Mouse (Mus musculus): Measurements from ENCODE around the gene Rhoh.

The Rhoh gene

DNA sequence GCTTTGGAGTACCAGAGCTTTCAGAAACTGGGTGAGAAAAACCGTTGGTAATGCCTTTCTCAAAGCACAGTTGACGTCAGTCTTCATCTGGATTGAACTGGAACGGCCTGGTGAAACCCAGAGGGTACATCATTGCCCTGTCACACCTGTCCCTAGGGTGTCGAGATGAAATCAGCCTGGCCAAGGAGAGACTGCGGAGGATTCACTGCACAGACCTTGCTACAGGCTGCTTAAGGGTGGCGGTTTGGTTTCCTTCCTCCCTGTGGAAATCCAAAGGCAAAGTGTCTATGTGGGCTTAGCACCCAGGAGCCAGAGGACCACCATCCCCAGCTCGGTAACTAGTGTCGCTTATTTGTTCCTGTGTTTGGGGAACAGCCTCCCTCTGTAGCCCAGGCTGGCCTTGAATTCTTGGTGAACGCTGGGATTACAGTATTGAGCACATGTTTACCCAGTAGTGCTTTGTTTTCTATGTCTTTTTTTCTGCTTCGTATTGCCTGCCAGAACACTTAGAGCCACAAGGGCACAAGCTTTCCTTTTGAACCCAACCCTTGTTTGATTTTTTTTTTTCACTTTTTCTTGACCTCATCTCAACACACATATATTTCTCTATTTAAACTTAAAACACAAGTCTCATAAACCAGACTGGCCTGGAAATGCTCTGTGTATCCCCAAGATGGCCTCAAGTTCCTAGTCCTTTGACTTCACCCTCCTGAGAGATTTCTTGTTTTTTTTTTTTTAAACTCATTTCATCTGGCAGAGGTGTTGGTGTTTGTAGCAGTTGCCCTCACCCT lies at the start of gene Rhoh:
Rhoh (plus strand) TSS at position 60 of the 791 bp plus-strand sequence.
- in situ Hi-C loops (cut with MboI; ENCODE audit: low pct_unique_long_range_greater_than_20kb in 1 of 2, low sequenced_read_pairs in 2 of 2, unreplicated experiment in 1 of 2), result no loop called here

DNA sequence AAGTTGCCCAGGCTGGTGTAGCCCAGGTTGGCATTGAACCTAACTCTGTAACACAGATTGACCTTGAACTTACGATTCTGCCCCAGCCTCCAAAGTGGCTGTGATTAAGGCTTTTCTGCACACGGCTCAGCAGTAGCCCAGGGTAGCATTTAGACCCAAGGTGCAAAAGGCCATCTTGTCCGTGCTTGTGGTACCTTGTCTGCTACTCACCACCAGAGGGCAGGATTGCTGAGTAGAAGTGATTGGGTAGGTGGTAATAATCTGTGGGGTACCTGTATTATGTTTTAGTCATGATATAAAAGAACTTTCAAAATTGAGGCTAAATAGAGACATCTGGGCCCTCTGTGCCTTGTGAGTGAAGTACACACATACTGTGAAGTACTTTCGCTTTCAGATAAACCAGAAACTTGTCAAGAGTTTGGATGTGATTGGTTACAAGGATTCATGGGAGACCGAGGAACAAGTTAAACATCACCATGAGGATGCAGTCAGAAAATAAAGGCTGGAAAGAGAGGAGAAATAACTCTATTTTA lies 37.3 kb upstream of the Rhoh start:
- in situ Hi-C loops (cut with MboI; ENCODE audit: low pct_unique_long_range_greater_than_20kb in 1 of 2, low sequenced_read_pairs in 2 of 2, unreplicated experiment in 1 of 2), result no loop called here

DNA sequence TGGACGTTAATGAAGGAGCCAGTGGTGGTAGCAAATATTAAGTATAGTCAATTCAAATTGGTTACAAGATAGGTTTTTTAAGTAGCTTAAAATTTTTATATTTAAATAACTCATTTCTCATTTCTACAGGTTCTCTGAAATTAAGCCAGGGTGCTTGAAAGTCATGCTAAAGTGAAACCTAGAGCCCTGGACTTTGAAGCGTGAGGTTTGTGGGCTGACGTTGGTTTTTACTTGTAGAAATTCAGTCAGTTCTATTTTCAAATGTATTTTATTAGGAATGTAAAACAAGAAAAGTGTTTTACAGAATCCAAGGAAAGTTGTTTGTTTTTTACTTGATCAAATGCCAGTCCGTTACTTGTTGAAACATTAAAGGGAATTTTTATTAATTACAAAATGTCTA lies 34.5 kb upstream of the Rhoh start:
- in situ Hi-C loops (cut with MboI; ENCODE audit: low pct_unique_long_range_greater_than_20kb in 1 of 2, low sequenced_read_pairs in 2 of 2, unreplicated experiment in 1 of 2), result no loop called here

DNA sequence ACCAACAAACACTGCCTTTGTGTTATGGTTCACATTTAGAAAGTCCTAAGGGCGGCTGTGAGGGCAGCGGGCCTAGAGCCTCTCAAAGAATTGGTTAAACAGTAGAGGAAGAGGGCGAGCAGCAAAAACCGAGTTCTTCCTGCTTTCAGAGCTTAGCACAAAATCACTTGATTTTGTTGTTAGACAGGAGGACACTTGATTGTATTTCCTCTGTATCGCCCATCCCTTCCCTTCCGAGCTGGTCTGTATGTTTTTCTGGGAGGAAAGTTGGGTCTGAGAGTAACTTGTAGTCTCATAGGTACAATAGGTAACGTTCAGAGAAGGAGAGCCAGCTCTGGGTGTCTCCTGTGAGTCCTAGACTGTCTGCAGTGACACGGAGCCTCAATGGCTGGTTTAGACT lies 33.9 kb upstream of the Rhoh start:
- in situ Hi-C loops (cut with MboI; ENCODE audit: low pct_unique_long_range_greater_than_20kb in 1 of 2, low sequenced_read_pairs in 2 of 2, unreplicated experiment in 1 of 2), result no loop called here

DNA sequence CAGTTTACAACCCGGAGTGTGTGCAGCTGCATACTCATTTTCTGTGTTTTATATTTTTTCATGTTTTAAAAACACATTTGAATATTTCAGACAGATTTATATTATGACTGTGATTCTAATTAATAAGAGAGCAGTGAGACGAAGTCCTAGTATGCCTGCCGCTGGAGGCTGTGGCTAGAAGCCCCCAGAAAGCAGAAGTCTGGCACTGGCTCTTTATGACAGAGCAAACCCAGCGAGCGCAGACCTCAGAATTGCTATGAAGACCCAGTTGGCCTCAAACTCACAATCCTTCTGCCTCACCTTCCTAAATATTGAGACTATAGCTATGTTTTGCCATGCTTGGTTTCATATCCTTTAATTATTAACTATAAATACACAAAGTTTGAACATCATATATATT lies 32.8 kb upstream of the Rhoh start:
- in situ Hi-C loops (cut with MboI; ENCODE audit: low pct_unique_long_range_greater_than_20kb in 1 of 2, low sequenced_read_pairs in 2 of 2, unreplicated experiment in 1 of 2), result no loop called here

DNA sequence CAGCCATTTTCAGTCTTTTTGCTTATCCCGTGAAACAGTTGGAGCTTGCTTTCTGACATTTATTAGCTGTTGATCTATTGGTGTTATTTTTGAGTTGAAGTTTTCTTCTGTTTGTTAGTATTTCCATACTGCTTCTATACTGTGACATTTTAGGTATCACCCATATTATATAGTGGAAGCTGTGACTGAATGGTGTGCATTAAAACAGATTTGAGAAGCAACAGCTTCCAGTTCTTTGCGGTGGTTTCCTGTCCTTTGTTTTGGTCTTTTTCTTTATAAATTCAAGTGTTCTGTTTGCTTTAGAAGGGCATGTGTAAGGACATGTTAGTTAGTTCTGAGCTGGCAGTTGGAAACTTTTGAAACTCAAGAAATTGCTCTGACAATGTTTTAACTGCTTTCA lies 32.0 kb upstream of the Rhoh start:
- in situ Hi-C loops (cut with MboI; ENCODE audit: low pct_unique_long_range_greater_than_20kb in 1 of 2, low sequenced_read_pairs in 2 of 2, unreplicated experiment in 1 of 2), result no loop called here

DNA sequence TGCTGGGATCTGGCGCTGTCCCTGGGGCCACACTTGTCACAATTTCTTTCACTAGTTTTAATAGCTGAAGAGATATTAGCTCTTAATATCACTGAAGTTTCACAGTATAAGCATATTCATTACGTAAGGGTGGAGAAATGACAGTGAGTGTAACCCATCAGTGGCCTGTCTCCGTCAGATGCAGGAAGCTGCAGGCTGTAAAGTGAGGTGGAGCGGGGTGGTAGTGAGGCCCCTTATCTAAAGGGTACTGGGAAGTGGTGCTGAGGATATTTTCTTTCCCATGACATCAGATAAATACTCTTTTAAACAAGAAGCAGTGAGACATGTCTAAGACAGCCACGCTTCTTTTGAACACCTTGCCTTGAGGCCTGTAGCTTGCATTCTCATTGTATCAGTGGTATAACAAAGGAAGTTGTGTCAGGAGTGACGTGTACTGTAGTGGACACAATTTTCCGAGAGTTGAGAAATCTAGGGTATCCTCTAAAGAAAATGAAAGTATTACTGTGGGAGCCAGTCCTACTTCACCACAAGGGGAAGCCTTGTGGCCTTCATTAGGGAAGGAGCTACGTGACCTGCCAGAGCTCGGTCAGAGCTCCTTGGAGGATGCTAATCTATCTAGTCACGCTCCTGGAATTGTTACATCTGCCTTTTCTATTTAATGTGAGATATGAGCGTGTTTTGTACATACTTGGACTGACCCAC lies 28.9 kb upstream of the Rhoh start:
- in situ Hi-C loops (cut with MboI; ENCODE audit: low pct_unique_long_range_greater_than_20kb in 1 of 2, low sequenced_read_pairs in 2 of 2, unreplicated experiment in 1 of 2), result loop anchor here in 1 of 2 experiments (5.0 kb wide), 1 partner anchor 100 kb away; the partner anchor contains the start of gene Chrna9

DNA sequence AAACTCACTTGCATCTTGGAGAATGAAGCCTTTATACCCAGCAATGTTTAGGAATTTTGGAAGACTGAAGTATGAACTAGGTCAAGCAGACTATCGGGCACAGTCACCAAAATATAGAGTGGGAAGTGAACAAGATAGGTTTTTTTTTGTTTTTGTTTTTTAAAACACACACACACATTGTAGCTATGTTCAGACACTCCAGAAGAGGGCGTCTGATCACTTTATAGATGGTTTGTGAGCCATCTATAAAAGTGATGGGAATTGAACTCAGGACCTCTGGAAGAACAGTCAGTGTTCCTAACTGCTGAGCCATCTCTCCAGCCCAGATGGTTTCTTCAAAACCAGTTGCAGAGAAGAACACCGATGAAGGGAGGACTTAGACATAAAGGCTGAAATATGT lies 27.9 kb upstream of the Rhoh start:
- in situ Hi-C loops (cut with MboI; ENCODE audit: low pct_unique_long_range_greater_than_20kb in 1 of 2, low sequenced_read_pairs in 2 of 2, unreplicated experiment in 1 of 2), result loop anchor here in 1 of 2 experiments (5.0 kb wide), 1 partner anchor 99 kb away; the partner anchor contains the start of gene Chrna9

DNA sequence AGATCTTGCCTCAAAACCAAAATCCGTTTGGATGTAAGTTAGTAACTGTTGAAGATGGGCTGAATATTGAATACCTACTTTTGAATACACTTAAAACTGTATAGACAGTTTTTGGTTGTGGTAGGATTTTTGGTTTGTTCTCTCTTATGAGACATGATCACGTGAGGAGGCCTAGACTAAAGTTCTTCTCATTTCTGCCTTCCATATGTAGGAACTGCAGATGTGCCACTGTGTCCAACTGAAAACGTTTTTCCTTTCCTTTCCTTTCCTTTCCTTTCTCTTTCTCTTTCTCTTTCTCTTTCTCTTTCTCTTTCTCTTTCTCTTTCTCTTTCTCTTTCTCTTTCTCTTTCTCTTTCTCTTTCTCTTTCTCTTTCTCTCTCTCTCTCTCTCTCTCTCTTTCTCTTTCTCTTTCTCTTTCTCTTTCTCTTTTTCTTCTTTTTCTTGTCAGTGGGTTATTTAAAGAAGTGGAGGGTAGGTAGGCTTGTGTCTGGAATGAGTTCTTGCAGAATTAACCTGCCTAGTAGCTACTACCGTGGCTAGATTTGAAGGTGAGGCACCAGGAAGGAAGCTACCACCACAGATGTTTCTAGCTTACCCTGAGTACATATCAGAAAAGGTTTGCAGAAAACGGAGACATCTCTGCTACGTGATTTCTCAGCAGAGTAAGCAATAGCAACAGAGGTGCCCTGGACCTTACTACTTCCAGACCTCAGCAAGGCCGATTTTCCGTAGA lies 27.1 kb upstream of the Rhoh start:
- in situ Hi-C loops (cut with MboI; ENCODE audit: low pct_unique_long_range_greater_than_20kb in 1 of 2, low sequenced_read_pairs in 2 of 2, unreplicated experiment in 1 of 2), result loop anchor here in 1 of 2 experiments (5.0 kb wide), 1 partner anchor 98 kb away; the partner anchor contains the start of gene Chrna9

DNA sequence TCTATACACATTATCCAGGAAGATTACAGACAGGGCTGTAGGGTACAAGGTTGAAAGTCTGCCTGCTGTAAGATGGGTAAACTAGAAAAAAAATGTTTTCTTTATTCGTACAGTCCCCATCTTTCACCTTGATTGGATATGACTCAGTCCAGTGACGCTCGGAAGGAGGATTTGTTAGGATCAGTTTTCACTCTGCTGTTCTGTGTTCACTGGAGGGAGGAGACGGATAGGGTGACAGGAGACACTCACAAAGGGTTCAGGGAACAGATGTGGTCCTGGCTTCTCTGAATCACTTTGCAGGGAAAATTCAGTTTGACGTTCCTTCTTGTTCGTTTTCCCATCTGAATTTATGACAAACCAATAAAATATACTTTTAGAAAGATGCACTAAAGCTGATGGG lies 23.0 kb upstream of the Rhoh start:
- in situ Hi-C loops (cut with MboI; ENCODE audit: low pct_unique_long_range_greater_than_20kb in 1 of 2, low sequenced_read_pairs in 2 of 2, unreplicated experiment in 1 of 2), result no loop called here

DNA sequence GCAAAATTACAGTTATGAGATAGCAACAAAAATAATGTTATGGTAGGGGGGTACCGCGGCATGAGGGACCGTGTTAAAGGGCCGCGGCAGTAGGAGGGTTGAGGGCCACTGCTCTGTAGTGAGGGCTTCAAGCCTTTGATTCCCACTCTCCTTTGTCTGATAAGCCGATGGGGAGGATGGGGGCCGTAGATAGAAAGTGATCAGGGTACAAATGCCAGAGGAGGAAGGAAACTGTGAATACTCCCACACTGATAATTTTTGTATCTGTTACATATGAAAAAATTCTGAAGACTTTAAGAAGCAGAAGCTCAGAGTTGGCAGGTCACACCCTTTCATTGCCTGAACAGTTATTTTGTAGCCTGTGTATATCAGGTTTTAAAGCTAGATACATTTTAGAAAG lies 18.1 kb upstream of the Rhoh start:
- in situ Hi-C loops (cut with MboI; ENCODE audit: low pct_unique_long_range_greater_than_20kb in 1 of 2, low sequenced_read_pairs in 2 of 2, unreplicated experiment in 1 of 2), result loop anchor here in 1 of 2 experiments (5.0 kb wide), 1 partner anchor 89 kb away; the partner anchor contains the start of gene Chrna9

DNA sequence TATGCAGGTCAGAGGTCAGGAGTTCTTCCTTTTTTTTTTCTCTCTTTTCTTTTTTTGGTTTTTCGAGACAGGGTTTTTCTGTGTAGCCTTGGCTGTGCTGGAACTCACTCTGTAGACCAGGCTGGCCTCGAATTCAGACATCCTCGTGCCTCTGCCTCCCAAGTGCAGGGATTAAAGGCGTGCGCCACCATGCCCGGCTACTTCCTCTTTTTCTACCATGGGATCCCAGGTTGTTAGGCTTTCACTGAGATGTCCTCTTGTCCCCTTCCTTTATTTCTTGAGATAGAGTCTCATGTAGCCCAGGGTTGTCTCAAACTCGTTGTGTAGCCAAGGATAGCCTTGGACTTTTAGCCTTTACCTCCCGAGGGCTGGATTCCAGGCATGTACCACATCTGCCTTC lies 14.5 kb upstream of the Rhoh start:
- in situ Hi-C loops (cut with MboI; ENCODE audit: low pct_unique_long_range_greater_than_20kb in 1 of 2, low sequenced_read_pairs in 2 of 2, unreplicated experiment in 1 of 2), result no loop called here

DNA sequence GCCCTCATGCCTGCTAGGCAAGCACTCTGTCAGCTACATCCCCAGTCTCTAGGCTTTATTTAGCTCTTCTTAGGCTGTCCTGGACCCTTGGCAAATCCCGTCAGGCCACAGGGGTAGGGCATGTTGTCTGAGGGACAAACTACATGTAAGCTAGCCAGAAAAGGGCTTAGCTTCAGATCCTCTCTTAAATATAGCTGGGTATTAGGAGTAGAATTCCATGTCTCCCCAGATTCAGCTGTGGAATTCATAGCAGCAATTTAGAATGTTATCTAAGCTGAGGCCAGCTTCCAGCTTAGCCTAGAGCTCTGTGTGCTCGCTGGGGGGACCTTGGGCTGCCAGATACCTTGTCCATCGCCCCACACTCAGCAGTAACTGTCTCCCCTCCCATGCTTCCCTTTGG lies 14.1 kb upstream of the Rhoh start:
- in situ Hi-C loops (cut with MboI; ENCODE audit: low pct_unique_long_range_greater_than_20kb in 1 of 2, low sequenced_read_pairs in 2 of 2, unreplicated experiment in 1 of 2), result no loop called here

DNA sequence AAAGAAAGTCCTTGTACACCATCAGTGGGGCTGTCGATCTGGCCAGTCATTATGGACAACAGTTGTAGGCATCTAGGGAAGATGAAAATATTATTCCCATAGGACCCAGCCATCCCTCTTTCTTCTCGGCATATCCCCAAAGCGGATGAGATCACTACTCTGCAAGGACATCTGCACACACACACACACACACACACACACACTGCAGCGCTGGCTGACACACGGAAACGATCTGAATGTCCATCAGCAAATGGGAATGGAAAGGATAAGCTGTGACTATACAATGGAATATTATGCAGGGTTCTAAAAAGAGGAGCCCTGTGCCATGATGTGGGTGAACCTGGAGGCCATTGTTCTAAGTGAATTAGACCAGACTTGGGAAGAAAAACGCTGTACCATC lies 13.4 kb upstream of the Rhoh start:
- in situ Hi-C loops (cut with MboI; ENCODE audit: low pct_unique_long_range_greater_than_20kb in 1 of 2, low sequenced_read_pairs in 2 of 2, unreplicated experiment in 1 of 2), result no loop called here

DNA sequence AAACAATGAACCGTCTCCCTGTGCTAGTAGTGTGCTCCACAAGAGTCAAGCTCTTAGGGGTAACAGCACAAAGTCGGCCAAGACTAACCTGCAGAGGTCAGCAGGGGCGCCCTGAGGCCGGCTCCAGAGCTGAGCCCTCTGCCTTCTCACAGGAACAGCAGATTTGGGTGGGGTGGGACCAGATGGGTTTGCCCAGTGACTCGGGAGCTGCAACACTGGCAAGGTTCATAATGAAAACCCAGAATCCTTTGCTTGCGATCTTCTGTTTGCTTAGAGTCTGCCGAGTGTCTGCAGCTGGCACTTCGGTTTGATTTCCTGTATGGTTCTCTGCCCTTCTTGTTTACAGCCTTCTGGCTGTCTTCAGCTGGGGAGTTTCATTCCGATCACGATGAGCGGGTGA lies 10.2 kb upstream of the Rhoh start:
- in situ Hi-C loops (cut with MboI; ENCODE audit: low pct_unique_long_range_greater_than_20kb in 1 of 2, low sequenced_read_pairs in 2 of 2, unreplicated experiment in 1 of 2), result no loop called here

DNA sequence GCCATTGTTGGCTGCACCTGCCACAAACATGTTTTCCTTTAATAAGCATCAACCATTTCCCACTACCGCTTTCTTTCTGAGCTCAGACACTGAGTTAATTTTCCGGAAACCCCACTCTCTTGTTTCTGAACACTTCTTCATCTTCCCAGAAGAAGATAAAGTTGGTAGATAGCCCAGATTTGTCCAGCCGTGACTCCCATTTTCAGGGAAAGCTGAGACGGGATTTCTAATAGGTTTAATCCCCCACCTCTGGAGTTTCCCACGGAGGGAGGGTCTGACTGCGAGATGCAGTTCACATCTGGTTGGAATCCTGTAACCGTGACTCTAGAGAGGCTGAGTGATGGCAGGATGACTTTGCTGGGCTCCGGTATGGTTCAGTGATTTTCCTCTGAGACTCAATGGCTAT lies 6.2 kb upstream of the Rhoh start:
- in situ Hi-C loops (cut with MboI; ENCODE audit: low pct_unique_long_range_greater_than_20kb in 1 of 2, low sequenced_read_pairs in 2 of 2, unreplicated experiment in 1 of 2), result no loop called here

DNA sequence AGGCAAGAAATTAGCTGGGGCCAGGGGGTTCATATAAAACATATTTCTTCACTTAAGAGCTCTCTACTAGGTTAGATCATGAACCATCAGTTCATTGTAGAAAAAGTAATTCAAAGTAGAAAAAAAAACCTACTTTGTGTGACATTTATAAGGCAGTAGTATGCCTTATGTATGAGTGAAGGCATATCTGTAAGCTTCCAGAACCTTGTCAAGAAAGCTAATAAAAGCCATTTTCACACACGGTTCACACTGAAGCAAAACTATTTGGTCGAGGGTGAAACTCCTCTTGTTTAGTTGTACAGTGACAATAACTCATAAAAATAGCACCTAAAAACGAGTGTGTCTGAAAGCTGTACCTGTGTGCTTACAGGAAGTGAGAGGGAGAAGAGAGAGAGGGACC lies 5.4 kb upstream of the Rhoh start:
- in situ Hi-C loops (cut with MboI; ENCODE audit: low pct_unique_long_range_greater_than_20kb in 1 of 2, low sequenced_read_pairs in 2 of 2, unreplicated experiment in 1 of 2), result no loop called here

DNA sequence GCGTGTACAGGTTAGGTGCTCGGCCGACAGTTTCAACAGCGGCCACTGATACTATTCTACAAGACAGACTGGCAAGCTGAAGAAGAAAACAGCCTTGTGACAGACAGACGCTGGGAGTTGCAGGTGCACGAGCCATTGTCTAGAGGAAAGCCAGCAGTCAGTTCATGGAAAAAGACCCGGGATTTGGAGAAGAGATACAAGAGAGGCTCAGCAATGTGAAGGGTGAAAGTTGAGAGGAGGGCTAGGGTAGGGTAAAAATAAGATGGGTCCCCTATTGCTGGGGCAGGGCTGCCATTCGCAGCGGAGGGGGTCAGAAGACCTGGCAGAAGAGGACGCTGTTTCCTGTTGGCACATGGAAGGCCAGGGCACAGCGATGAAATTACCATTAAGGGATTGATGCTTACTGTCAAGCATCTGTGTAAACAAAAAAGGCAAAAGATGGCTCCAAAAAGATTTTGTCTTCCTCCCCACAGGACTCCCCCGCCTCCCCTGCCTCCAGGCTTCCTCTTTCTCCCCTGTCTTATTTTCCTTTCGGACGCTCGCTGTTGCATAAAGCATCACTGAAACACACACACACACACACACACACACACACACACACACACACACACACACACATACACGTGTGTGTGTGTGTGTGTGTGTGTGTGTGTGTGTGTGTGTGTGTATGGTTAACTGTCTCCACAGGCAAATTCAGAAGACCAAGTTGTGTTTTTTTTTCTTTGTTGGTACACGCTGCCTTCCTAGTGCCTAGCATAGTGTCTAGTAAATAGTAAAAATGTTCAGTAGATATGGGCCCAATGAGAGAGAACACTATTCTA lies 4.2 kb upstream of the Rhoh start:
- in situ Hi-C loops (cut with MboI; ENCODE audit: low pct_unique_long_range_greater_than_20kb in 1 of 2, low sequenced_read_pairs in 2 of 2, unreplicated experiment in 1 of 2), result no loop called here

All from mouse embryonic stem cell (cell line).